Mouse (Mus musculus): ENCODE measurements around the gene Catsperz. TPM values are rescaled to one million over a fixed set of nuclear protein-coding genes. Genes with fewer than 3 reads are reported as not detected.
"Not testable (repeated sequence)": the region's sequence is repeated elsewhere in the genome, so short reads cannot be mapped to it uniquely, and the experiment has no call there.

Catsperz gene
- total and polyA plus RNA-seq, 2 experiments from 2014 or later = 1.1 to 3.0 TPM

DNA sequence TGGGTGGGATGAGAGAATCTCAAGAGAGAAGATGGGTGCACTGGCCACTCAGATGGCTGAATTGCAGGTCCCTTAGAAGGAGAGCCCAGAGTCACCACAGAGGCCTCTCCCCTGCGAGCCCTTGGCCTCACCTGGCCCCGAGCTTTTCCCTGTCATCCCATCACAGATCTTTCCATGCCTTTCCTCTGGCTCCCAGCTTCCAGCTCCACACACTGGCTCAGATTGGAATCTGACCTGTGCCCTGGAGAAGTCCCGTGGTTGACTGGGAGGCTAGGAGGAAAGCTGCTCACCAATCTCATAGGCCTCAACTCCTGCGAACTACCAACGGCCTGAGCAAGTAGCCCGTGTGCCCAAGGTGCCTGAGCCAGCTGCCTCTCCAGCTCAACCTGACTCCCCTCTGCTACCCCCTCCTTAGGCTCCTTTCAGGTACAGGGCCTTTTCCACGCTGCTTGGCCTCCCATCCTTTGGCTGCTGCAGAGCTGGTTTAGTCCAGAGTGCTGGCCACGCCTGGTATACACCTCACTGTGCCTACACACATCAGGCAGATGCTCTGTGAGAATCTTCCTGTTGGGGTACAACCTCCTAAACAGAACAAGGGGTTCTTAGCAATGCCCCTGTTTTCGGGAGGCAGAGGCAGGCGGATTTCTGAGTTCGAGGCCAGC, 19.6 kb downstream of the Catsperz start:
- no peak for DNase-seq (ENCODE audit: low spot score)
- Histone ChIP-seq H3K4me1 (ENCODE audit: insufficient read depth, low read length) (peaks cover 9% of the 10 kb centered on the region), H3K27ac (ENCODE audit: low read depth, low read length) (no peak overlapping the region), H3K9me3 (ENCODE audit: low read length) (no peaks in the 10 kb centered on the region), H3K27me3 (ENCODE audit: insufficient read depth, low read length) (no peaks in the 10 kb centered on the region), H3K36me3 (ENCODE audit: insufficient read depth, low read length) (peaks cover 27% of the 10 kb centered on the region), H3K4me3 (ENCODE audit: low read depth, low read length) (no peak overlapping the region), H3K9ac (replicated peaks; ENCODE audit: low read length, poor library complexity, severe bottlenecking) (no peak overlapping the region), H3K4me2 (ENCODE audit: low read depth, low read length, poor library complexity, severe bottlenecking) (no peak overlapping the region)
- 94% methylated on average over 11 of the region's 11 CpGs for WGBS
- no peak for TF ChIP-seq CTCF (IDR thresholded peaks at IDR 0.05)
- no peak for ATAC-seq (ENCODE audit: low FRiP score)

DNA sequence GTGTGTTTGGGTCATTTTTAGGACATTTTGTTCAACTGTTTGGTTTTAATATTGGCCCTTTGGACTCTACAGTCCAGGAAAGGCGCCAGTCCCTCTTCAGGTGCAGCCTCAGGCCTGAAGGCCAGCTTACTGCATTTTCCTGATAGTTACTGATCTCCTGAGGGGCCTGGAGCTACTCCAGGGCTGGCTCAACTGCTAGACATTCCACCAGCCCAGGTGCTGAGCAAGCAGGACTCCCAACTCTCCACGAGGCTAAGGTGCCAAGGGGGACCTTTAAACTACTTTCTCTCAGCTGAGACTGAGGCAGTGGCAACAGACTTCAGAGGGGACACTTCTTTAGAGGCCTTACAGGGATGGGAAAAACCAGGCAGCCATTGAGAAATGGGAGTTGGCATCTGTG, 20.3 kb downstream of the Catsperz start:
- ATAC-seq (ENCODE audit: low FRiP score) (no peak), DNase-seq (ENCODE audit: low spot score) (no peak)
- WGBS = 84% methylated on average over 2 of the region's 2 CpGs
- Histone ChIP-seq H3K4me1 (ENCODE audit: insufficient read depth, low read length) (peaks cover 9% of the 10 kb centered on the region), H3K27ac (ENCODE audit: low read depth, low read length) (no peak overlapping the region), H3K9me3 (ENCODE audit: low read length) (no peaks in the 10 kb centered on the region), H3K4me3 (ENCODE audit: low read depth, low read length) (no peak overlapping the region), H3K27me3 (ENCODE audit: insufficient read depth, low read length) (no peaks in the 10 kb centered on the region), H3K36me3 (ENCODE audit: insufficient read depth, low read length) (peaks cover 27% of the 10 kb centered on the region), H3K9ac (replicated peaks; ENCODE audit: low read length, poor library complexity, severe bottlenecking) (no peak overlapping the region), H3K4me2 (ENCODE audit: low read depth, low read length, poor library complexity, severe bottlenecking) (no peak overlapping the region)
- TF ChIP-seq CTCF (IDR thresholded peaks at IDR 0.05) = no peak

- no peak overlapping the region for H3K9ac ChIP-seq (replicated peaks; ENCODE audit: low read length, poor library complexity, severe bottlenecking)
- no peak for TF ChIP-seq CTCF (IDR thresholded peaks at IDR 0.05)
- H3K9me3 ChIP-seq (ENCODE audit: low read length) = no peaks in the 10 kb centered on the region
- H3K36me3 ChIP-seq (ENCODE audit: insufficient read depth, low read length) = peaks cover 27% of the 10 kb centered on the region
- 0 out of 2 replicates have a peak, but pooled peaks cover 3% of the 10 kb centered on the region for H3K27me3 ChIP-seq (ENCODE audit: insufficient read depth, low read length)
- DNase-seq (ENCODE audit: low spot score) (no peak), ATAC-seq (ENCODE audit: low FRiP score) (no peak)
- H3K4me2 ChIP-seq (ENCODE audit: low read depth, low read length, poor library complexity, severe bottlenecking) = no peak overlapping the region
- no peak overlapping the region for H3K27ac ChIP-seq (ENCODE audit: low read depth, low read length)
- 100% methylated on average over 1 of the region's 1 CpGs for WGBS
- H3K4me3 ChIP-seq (ENCODE audit: low read depth, low read length) = no peak overlapping the region
- peaks cover 5% of the 10 kb centered on the region for H3K4me1 ChIP-seq (ENCODE audit: insufficient read depth, low read length)
Measured at GRCm38 (mm10) chr19:6903031-6903430, 22.1 kb downstream of the Catsperz start.

DNA sequence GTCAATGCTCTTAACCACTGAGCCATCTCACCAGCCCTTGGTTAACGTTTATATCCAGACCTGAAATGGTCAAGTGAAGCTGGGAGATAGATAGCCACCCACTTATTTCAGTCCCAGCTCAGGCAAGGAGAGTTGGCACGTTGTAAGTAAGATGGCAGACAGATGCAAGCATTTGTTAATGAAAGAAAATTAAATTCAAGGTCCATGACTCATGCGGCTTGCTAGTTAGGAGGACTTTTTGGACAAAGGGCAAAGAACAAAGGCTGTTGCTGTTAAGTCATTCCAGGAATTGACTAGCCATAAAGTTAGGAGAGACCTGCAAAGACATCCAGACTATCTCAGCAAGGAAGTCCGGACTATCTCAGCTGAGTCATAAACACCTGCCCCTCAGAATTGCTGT, 25.5 kb downstream of the Catsperz start:
- Histone ChIP-seq H3K9ac (replicated peaks; ENCODE audit: low read length, poor library complexity, severe bottlenecking) (no peak overlapping the region), H3K4me2 (ENCODE audit: low read depth, low read length, poor library complexity, severe bottlenecking) (no peak overlapping the region), H3K27ac (ENCODE audit: low read depth, low read length) (no peak overlapping the region), H3K4me3 (ENCODE audit: low read depth, low read length) (no peak overlapping the region), H3K36me3 (ENCODE audit: insufficient read depth, low read length) (peaks cover 2% of the 10 kb centered on the region; the same call in 1 of the 2 replicates), H3K27me3 (ENCODE audit: insufficient read depth, low read length) (0 out of 2 replicates have a peak, but pooled peaks cover 3% of the 10 kb centered on the region), H3K9me3 (ENCODE audit: low read length) (peaks cover 6% of the 10 kb centered on the region; the same call in 1 of the 2 replicates), H3K4me1 (ENCODE audit: insufficient read depth, low read length) (no peaks in the 10 kb centered on the region)
- TF ChIP-seq CTCF (IDR thresholded peaks at IDR 0.05) = no peak
- WGBS = 89% methylated on average over 4 of the region's 4 CpGs
- DNase-seq (ENCODE audit: low spot score) = no peak
- no peak for ATAC-seq (ENCODE audit: low FRiP score)

GRCm38 (mm10) chr19:6895608-6896305, 29.4 kb downstream of the Catsperz start:
- not testable (repeated sequence) for H3K27ac ChIP-seq (ENCODE audit: low read depth, low read length); H3K4me2 ChIP-seq (ENCODE audit: low read depth, low read length, poor library complexity, severe bottlenecking); H3K9ac ChIP-seq (replicated peaks; ENCODE audit: low read length, poor library complexity, severe bottlenecking); H3K36me3 ChIP-seq (ENCODE audit: insufficient read depth, low read length); H3K4me3 ChIP-seq (ENCODE audit: low read depth, low read length); ATAC-seq (ENCODE audit: low FRiP score); H3K4me1 ChIP-seq (ENCODE audit: insufficient read depth, low read length); H3K27me3 ChIP-seq (ENCODE audit: insufficient read depth, low read length); H3K9me3 ChIP-seq (ENCODE audit: low read length); DNase-seq (ENCODE audit: low spot score)
- 91% methylated on average over 18 of the region's 18 CpGs for WGBS

Data from midbrain, postnatal 0 days (tissue).